Comparison of ENCODE assay signal across 10 mouse cellular contexts in the genomic region with DNA sequence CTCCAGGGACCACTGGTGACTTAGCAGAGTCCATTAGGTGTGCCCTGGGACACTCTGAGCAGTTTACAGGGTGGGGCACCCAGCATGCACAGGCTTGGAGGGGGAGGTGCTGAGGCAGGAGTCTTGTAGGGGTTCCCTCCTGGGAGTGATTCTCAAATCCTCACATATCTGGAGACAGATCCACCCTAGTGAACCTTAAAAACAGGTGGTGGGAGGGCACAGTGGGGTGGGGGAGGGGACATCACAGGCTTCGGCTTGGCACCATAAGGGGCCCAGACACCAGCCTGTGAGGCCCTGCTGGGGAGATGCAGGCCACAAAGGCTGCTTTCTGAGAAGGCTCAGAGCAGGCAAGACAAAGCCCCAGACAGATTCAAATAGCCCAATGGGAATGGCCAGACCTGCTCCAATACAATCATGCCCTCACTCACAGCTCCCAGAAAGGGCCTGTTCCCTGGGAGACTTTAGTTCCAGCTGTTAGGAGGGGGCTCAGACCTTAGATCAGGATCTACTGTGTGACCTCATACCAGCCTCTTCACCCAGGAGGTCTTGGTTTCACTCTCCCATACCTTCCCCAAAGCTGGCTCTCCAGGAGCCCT. TPM values are rescaled to one million over a fixed set of nuclear protein-coding genes. Genes with fewer than 3 reads are reported as not detected.
DNase-seq lines count a peak whose midpoint lies in the region; ATAC-seq and TF ChIP-seq lines count a peak whose summit lies in the region.
"Had no signal": no experiment of that assay in that cellular context is flagged by ENCODE, and none has a peak within 500 bp of the region (broad histone marks: within the 10 kb centered on the region; RNA-seq: fewer than 3 reads in every experiment).

No protein-coding gene starts in this region.

- WGBS in neural tube, embryonic 11.5 days = 0% methylated on average over 1 of the region's 1 CpGs
- WGBS in forebrain, embryonic 15.5 days = 7% methylated on average over 1 of the region's 1 CpGs
- WGBS in liver, postnatal 0 days (ENCODE audit: insufficient replicate concordance) = 57% methylated on average over 1 of the region's 1 CpGs

- H3K4me3 ChIP-seq in neural tube, embryonic 11.5 days (ENCODE audit: low read depth, low read length) = no peak overlapping the region
- no peak overlapping the region for H3K4me3 ChIP-seq in forebrain, embryonic 15.5 days
- H3K4me3 ChIP-seq in liver, postnatal 0 days (ENCODE audit: low read depth, low read length) = no peak overlapping the region
- H3K4me3 ChIP-seq: erythroblast, embryonic 14.5 days had no signal

- no peak for TF ChIP-seq EP300 in liver, postnatal 0 days (IDR thresholded peaks at IDR 0.05; ENCODE audit: low read depth)

- no peak for TF ChIP-seq CTCF in liver, postnatal 0 days (IDR thresholded peaks at IDR 0.05; ENCODE audit: low read depth)

- H3K36me3 ChIP-seq in neural tube, embryonic 11.5 days (ENCODE audit: control insufficient read depth, insufficient read depth, low read length) = no peaks in the 10 kb centered on the region
- no peaks in the 10 kb centered on the region for H3K36me3 ChIP-seq in forebrain, embryonic 15.5 days
- H3K36me3 ChIP-seq in liver, postnatal 0 days (replicated peaks; ENCODE audit: insufficient read depth, low read length) = no peaks in the 10 kb centered on the region

- no peaks in the 10 kb centered on the region for H3K9me3 ChIP-seq in neural tube, embryonic 11.5 days (ENCODE audit: control insufficient read depth, low read length)
- no peaks in the 10 kb centered on the region for H3K9me3 ChIP-seq in forebrain, embryonic 15.5 days
- H3K9me3 ChIP-seq in liver, postnatal 0 days (ENCODE audit: low read length) = no peaks in the 10 kb centered on the region

- peak overlapping the region; percentile 67 for H3K27ac ChIP-seq in neural tube, embryonic 11.5 days (ENCODE audit: low read depth, low read length)
- peak overlapping the region; percentile 72 for H3K27ac ChIP-seq in forebrain, embryonic 15.5 days (replicated peaks)
- H3K27ac ChIP-seq in liver, postnatal 0 days (ENCODE audit: low read depth) = peak overlapping the region; percentile 17; the same call in 1 of the 2 replicates

- peak overlapping the region; percentile 23 for H3K9ac ChIP-seq in neural tube, embryonic 11.5 days (ENCODE audit: low read length)
- H3K9ac ChIP-seq in forebrain, embryonic 15.5 days (replicated peaks) = 0 out of 2 replicates have a peak overlapping the region, but pooled peaks have one; percentile 4
- H3K9ac ChIP-seq in liver, postnatal 0 days (replicated peaks) = 0 out of 2 replicates have a peak overlapping the region, but pooled peaks have one; percentile 41

- no peaks in the 10 kb centered on the region for H3K27me3 ChIP-seq in neural tube, embryonic 11.5 days (ENCODE audit: control insufficient read depth, insufficient read depth, low read length)
- no peaks in the 10 kb centered on the region for H3K27me3 ChIP-seq in forebrain, embryonic 15.5 days
- no peaks in the 10 kb centered on the region for H3K27me3 ChIP-seq in liver, postnatal 0 days (ENCODE audit: insufficient read depth, low read length)

- ATAC-seq in neural tube, embryonic 11.5 days (ENCODE audit: insufficient read depth, low FRiP score, low TSS enrichment) = peak; percentile 77
- peak; percentile 15; the same call in 1 of the 2 replicates for ATAC-seq in forebrain, embryonic 15.5 days (replicated peaks)
- ATAC-seq in liver, postnatal 0 days = peak; percentile 41; the same call in 1 of the 2 replicates

- no peak overlapping the region for H3K4me2 ChIP-seq in neural tube, embryonic 11.5 days (ENCODE audit: low read depth)
- no peak overlapping the region for H3K4me2 ChIP-seq in forebrain, embryonic 15.5 days (replicated peaks)
- H3K4me2 ChIP-seq in liver, postnatal 0 days (ENCODE audit: low read depth, low read length) = no peak overlapping the region

- peak; percentile 58 for DNase-seq in neural tube, embryonic 11.5 days (ENCODE audit: low spot score)
- no peak for DNase-seq in neural tube, embryonic 10.5 days (ENCODE audit: extremely low spot score, low spot score)
- DNase-seq in liver, postnatal 0 days = no peak
- peak; percentile 74 for DNase-seq in thymus, postnatal 14 days
- DNase-seq in cerebellum, adult 9-10 months = no peak
- DNase-seq in adrenal gland, postnatal 10 days = no peak
- DNase-seq in T-cell, adult 2 months (ENCODE audit: low spot score) = no peak

- peaks cover 29% of the 10 kb centered on the region for H3K4me1 ChIP-seq in neural tube, embryonic 11.5 days (ENCODE audit: control insufficient read depth, insufficient read depth, low read length)
- peaks cover 71% of the 10 kb centered on the region for H3K4me1 ChIP-seq in forebrain, embryonic 15.5 days
- H3K4me1 ChIP-seq in liver, postnatal 0 days (ENCODE audit: insufficient read depth) = peaks cover 65% of the 10 kb centered on the region

RNA-seq across cellular contexts. Expression of a gene that starts 6.5 kb away (rescaled TPM):
- 20.3 and 26.1 TPM in 2 replicates for polyA plus RNA-seq in neural tube, embryonic 11.5 days (2014; fragmentation: Nextera tagmentation; extraction: Ambion mirVana)
- 58.7 and 59.1 TPM in 2 replicates for polyA plus RNA-seq in forebrain, embryonic 15.5 days (2015; fragmentation: Nextera tagmentation; extraction: Ambion mirVana)
- 3.6 TPM in 2 replicates for polyA plus RNA-seq in liver, postnatal 0 days (2015; fragmentation: Nextera tagmentation; extraction: Ambion mirVana)
- 10 to 100 TPM; 98.3 to 99.2 TPM for total RNA-seq in adrenal gland, postnatal 10 days (2021)

RNA-seq across cellular contexts. Expression of a gene that starts 45.3 kb away (rescaled TPM):
- polyA plus RNA-seq in neural tube, embryonic 11.5 days (2014; fragmentation: Nextera tagmentation; extraction: Ambion mirVana) = 44.8 and 46.0 TPM in 2 replicates
- 48.9 and 53.2 TPM in 2 replicates for polyA plus RNA-seq in forebrain, embryonic 15.5 days (2015; fragmentation: Nextera tagmentation; extraction: Ambion mirVana)
- polyA plus RNA-seq in liver, postnatal 0 days (2015; fragmentation: Nextera tagmentation; extraction: Ambion mirVana) = 4.2 and 4.9 TPM in 2 replicates
- 1 to 10 TPM; 6.4 to 9.2 TPM for total RNA-seq in adrenal gland, postnatal 10 days (2021)
- polyA plus RNA-seq: erythroblast, embryonic 14.5 days had no signal

RNA-seq across cellular contexts. Expression of a gene that starts 45.4 kb away (rescaled TPM):
- polyA plus RNA-seq in neural tube, embryonic 11.5 days (2014; fragmentation: Nextera tagmentation; extraction: Ambion mirVana) = 11.6 and 11.7 TPM in 2 replicates
- polyA plus RNA-seq in forebrain, embryonic 15.5 days (2015; fragmentation: Nextera tagmentation; extraction: Ambion mirVana) = 11.4 and 12.7 TPM in 2 replicates
- 5.6 and 5.8 TPM in 2 replicates for polyA plus RNA-seq in liver, postnatal 0 days (2015; fragmentation: Nextera tagmentation; extraction: Ambion mirVana)
- total RNA-seq in adrenal gland, postnatal 10 days (2021) = 1 to 10 TPM; 4.6 to 5.1 TPM

RNA-seq across cellular contexts. Expression of a gene that starts 59.4 kb away (rescaled TPM):
- not detected in 2 replicates for polyA plus RNA-seq in neural tube, embryonic 11.5 days (2014; fragmentation: Nextera tagmentation; extraction: Ambion mirVana)
- not detected in 2 replicates for polyA plus RNA-seq in forebrain, embryonic 15.5 days (2015; fragmentation: Nextera tagmentation; extraction: Ambion mirVana)
- not detected in 2 replicates for polyA plus RNA-seq in liver, postnatal 0 days (2015; fragmentation: Nextera tagmentation; extraction: Ambion mirVana)
- not detected for total RNA-seq in adrenal gland, postnatal 10 days (2021)
- polyA plus RNA-seq: activated CD4-positive, CD25-positive, alpha-beta regulatory T cell, adult 4 months; erythroblast, embryonic 14.5 days had no signal

RNA-seq across cellular contexts. Expression of a gene that starts 59.4 kb away (rescaled TPM):
- polyA plus RNA-seq in neural tube, embryonic 11.5 days (2014; fragmentation: Nextera tagmentation; extraction: Ambion mirVana) = 37.8 and 41.2 TPM in 2 replicates
- 42.4 and 45.4 TPM in 2 replicates for polyA plus RNA-seq in forebrain, embryonic 15.5 days (2015; fragmentation: Nextera tagmentation; extraction: Ambion mirVana)
- 10.8 and 13.0 TPM in 2 replicates for polyA plus RNA-seq in liver, postnatal 0 days (2015; fragmentation: Nextera tagmentation; extraction: Ambion mirVana)
- total RNA-seq in adrenal gland, postnatal 10 days (2021) = 10 to 100 TPM; 12.7 to 12.9 TPM

Comparison
In these comparisons a context has a peak if more than half of its experiments do, and no peak if none do; other contexts are left out.
1. DNase-seq: peak in neural tube, embryonic 11.5 days (single experiment) and thymus, postnatal 14 days (single experiment); none in neural tube, embryonic 10.5 days (single experiment), liver, postnatal 0 days (single experiment), cerebellum, adult 9-10 months (single experiment), adrenal gland, postnatal 10 days (single experiment) and T-cell, adult 2 months (single experiment).
2. ATAC-seq: peak in every context shown above with its lines; median percentile 77 in neural tube, embryonic 11.5 days; 41 in liver, postnatal 0 days; 15 in forebrain, embryonic 15.5 days.
3. H3K27ac ChIP-seq: peak in every context shown above with its lines; median percentile 72 in forebrain, embryonic 15.5 days; 67 in neural tube, embryonic 11.5 days; 17 in liver, postnatal 0 days.
4. Peak in every context shown above with its lines, with median percentiles within 50 percentile points of each other: H3K9ac ChIP-seq.